Mouse (Mus musculus) B cell, adult 2 months (primary cell): ENCODE measurements around the gene Esp18.

ENCODE experiments used
- DNase-seq, 2 experiments: peaks; one replicate each; pipeline ENCODE4 v3.0.0; 2022

Gene Esp18

GRCm38 (mm10) chr17:39406059-39406458 lies at the start of gene Esp18:
Gene Esp18 (plus strand): TSS chr17:39406359.
- DNase-seq, result no peak

GRCm38 (mm10) chr17:39363316-39363715 lies 42.8 kb upstream of the Esp18 start:
- DNase-seq, result no peak
